Mouse (Mus musculus) right cerebral cortex, postnatal 25 days (tissue): ENCODE measurements around the gene Zbtb5.
"Not testable (repeated sequence)": the region's sequence is repeated elsewhere in the genome, so short reads cannot be mapped to it uniquely, and the experiment has no call there.

ENCODE experiments used
- DNase-seq: peaks from one replicate; pipeline ENCODE4 v3.0.0; 2022

Gene Zbtb5

DNA sequence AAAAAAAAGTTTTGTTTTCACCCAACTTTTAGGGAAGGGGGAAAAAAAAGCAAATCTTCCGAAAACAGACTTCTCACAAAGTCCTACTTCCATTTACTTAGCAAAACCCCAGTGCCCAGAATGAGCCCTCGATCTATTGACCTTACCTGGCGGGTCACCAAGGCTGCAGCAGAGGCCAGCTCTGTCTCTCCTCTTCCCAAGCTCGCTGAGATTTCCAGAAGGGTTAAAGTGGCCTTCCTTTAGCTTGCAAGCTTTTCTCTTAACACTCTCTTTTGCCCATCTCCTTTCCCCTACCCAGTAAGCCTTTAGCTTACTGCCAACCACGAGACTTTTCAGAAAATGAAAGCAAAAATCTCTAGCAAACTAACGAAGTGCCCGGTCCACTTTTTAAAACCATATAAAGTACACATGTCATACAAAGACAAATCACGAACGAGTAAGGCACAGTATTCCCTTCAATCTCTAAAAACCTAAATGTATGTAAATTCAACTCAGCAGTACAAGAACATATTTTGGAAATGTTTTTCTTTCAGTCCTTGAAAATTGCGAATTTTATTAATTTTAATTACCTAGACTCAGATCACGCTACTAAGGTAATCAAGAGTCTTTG is 1.3 kb downstream of the Zbtb5 start:
- DNase-seq = no peak

DNA sequence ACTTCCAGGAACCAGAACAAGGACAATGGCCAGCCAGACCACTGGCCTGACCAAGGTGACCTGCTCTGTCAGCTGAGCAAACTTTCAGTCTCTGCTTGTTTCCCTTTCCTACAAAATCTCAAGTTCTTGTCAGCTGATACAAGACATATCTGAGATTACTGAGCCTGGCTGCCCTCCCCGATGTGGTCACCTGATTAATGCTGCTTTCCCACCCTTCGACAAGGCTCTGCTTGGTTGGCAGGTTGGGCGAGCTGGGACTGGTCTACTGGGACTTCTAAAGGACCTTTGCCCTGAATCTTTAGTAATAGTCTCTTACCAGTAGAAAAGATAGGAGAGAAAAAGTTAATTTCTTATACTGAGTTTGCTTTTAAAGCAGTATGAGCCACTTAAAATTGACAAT is 6.8 kb downstream of the Zbtb5 start:
- DNase-seq = no peak

DNA sequence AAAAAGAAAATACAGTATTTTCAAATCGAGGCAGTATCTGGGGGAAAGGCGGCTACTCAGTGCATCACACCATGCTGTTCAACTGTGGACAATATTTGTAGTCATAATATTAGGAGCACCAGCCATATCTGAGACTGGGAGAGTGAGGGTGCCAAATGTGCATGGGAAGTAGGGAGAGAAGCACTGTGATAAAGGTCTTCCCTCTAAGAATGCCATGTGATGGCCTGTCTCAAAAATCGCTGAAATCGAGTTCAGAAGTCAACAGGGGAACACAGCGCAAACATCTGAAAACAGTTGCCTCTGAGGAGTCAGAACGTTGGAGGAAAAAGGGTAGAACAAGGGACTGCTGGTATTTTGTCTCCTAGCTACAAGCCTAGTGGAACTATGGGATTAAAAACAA is 12.2 kb downstream of the Zbtb5 start:
- no peak for DNase-seq

DNA sequence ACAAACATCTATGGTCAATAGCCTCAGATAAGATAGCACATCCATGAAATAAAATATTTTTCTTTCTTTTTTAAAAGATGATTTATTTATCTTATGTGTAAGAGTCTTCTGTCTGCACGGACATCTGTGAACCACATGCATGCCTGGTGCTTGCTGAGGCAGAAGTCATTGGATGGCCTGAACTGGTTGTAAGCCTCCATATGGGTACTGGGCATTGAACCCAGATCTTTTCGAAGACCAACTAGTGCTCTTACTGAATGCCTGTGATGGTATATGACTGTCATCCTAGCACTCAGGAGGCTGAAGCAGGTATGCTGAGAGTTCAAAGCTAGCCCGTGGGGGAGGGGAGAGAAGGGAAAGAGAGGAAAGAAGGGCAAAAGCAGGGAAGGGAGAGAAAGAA is 14.1 kb downstream of the Zbtb5 start:
- DNase-seq = no peak

DNA sequence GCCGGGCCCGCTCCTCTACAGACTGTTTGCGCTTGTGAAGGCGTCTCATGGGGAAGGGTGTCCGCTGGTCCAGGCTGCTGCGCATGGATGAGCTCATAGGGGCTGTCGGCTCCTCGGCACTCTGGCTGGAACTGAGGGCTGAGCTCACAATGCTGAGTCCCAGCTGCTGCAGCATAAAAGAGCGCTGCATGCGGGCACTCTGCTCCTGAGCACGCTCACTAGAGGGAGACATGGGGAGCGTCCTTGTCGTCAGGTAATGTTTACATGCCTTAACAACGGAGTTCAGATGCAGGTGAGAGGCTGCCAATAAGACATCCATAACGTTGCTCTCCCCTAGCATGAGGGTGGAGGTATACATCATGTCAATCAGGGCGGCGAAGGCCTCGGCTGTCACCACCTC is 17.4 kb downstream of the Zbtb5 start:
- DNase-seq = no peak

DNA sequence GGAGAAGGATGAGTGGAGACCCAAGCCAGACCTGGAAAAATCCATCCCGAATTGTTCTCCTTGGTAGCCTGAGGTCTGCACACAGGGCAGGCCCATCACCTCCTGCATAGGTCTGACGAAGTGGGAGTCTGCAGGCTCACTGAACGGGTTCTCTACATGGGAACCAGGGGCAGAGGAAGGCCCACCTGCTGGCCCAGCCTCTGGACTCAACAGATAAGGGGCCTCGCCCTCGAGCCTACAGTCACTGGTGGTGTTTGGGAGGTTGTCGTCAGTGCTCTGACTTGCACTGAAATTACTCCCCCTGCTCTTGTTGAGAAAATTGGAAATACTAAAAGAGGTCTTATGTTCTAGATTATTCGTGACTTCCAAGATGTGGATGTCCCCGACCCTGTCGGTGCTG is 18.4 kb downstream of the Zbtb5 start:
- DNase-seq = no peak

DNA sequence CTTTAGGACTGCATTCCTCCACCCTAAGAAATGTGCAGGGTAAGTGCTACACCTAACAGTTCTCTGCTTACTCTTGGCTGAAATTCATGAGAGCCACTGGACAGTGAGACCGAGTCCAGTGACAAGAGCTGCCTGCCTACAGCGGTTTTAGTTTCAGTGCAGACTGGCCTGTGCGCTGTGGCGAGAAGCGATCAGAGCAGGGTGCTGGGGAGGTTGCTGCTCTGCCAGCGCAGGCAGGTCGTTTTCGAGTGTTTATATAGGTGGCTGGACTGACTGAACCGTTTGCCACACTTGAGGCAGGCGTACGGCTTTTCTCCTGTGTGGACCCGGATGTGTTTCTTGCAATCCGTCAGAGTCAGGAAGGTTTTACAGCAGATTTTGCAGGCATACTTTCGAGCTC is 19.0 kb downstream of the Zbtb5 start:
- DNase-seq = not testable (repeated sequence)

DNA sequence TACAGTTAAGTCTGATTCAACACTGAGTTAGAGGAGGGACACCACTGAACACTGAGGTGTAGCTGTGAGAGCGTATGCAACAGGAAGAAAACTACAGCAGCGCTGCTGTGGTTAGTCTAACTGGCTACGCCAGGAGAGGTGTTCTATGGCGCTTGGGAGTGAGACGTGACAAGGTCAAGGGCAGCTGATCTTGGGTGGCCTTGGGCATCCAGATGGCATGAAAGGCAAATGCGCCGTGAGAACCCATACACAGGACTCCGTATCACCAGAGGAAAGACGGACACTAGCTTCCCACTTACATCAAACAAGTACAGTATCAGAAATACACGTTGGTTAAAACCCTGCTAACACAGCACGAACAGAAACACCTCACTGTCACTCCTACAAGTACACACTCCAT is 19.9 kb downstream of the Zbtb5 start:
- not testable (repeated sequence) for DNase-seq

DNA sequence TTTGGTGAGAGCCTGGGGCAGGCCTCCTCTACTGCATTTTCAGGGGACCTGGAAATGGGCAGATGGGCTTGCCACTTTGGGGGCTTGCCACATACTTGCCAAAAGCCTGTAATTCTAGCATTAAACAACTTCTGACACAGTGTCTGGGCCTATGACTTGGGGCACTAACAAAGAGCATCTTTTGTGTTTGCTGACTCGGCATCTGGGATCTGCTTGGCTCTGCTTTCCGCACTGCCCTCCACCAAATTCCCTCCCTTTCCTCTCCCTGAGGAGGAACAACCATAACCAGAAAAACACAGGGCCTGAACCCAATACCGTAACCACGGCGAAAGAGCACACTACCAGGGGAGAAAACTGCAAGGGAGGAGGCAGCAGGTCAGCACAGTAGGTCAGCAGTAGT is 21.7 kb downstream of the Zbtb5 start:
- DNase-seq = no peak

DNA sequence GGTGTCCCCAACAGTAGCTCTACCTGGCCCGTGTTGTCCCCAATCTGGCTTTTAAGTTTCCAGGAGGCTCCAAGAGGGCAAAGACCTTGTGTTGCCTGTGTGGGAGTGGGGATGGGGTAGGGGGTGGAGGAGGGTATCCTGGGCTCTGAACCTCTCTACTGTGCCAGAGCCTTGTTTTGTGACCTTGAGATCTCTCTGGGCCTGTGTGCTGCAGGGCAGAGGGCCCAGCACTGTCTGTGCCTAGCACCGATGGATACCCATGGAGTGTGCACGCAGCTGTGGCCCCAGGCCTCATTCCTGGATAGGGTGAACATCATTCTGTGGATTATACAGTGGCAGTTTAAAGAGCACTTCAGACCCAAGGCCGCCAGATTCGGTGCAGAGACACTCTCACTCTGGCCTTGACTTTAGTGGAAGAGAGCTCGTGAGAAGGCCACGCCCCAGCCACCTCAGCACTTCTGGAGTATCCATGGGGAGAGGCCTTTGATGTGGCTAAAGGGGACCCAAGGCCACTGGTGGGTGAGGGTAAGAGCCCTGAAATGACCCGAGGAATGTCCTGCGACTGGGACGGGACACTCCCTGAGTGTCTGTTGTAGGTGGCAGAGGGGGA is 29.0 kb downstream of the Zbtb5 start:
- DNase-seq = no peak

DNA sequence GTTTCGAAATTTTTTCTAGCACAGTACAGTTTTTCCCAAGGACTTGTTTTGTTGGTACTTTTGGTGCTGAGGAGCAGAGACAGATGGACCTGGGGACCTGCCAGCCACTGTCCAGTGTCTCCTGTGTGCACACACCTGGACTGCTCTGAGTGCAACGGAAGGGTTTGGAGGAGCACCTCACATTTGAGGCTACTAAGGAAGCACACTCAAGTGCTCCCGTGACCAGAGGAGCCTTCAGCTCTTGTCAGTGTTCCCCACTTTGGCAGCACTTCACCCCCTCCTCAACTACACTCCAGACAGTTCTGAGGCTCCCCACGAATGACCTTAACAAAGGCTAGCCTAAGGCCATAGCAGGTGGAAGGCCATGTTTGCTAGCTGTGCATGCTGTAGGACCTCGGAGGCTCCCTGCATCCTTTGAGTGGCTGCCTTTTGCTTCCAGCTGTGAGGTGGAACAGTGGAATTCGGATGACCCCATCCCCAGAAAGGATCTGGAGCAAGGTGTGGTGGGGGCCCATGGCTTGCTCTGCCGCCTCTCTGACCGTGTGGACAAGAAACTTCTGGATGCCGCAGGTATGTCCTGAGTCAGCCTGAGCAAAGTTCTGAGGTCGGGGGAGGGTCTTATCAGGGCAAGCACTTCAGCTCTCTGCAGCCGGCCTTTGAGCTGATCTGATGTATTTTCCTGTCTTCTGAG is 29.6 kb downstream of the Zbtb5 start:
- no peak for DNase-seq

DNA sequence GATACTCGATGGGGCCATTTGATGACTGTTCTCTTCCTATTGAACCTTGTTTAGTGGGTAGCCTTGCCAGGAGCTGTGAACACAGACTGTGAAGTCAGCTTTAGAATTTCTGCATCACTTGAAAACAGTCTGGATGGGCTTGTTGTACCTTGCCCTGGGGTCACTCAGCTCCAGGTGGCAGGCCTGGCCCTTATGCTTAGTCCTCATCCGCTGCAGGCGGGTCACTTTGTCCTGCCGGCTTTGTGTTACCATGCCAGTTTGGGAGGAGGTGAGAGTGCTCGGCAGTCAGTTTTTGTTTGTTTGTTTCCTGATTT is 30.3 kb downstream of the Zbtb5 start:
- no peak for DNase-seq

DNA sequence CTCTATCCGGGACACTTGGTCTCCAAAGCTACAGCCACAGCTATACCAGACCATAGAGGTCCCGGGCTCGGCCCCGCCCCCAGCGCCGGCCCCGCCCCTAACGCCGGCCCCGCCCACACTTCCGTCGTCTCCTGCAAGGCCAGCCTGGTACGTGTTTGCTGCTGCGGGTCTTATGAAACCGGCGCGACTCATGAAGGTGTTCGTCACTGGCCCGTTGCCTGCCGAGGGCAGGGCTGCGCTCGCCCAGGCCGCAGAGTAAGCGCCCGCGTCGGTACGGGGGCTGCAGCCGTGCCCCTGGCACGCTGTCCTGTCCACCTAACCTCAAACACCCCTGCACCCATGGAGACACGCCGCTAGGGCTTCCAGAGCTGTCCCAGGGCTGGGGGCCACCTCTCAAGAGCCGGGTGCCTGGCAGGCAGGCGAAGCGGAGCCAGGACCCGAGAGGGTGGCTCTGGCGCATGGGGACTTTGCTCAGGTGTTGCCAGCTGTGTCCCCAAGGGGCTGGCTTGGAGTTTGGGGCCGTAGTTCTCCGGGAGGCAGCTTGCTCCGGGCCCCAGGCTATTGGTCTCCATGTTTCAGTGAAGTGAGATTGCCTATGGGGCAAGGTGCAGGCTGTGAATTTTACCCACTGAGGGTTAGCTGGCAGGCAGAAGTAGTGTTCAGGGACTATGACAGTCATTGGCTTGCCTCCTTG is 30.8 kb downstream of the Zbtb5 start, which contains the start of gene Grhpr:
Gene Grhpr (plus strand): TSS at position 116 of the 694 bp plus-strand sequence.
- peak; percentile 72 for DNase-seq

DNA sequence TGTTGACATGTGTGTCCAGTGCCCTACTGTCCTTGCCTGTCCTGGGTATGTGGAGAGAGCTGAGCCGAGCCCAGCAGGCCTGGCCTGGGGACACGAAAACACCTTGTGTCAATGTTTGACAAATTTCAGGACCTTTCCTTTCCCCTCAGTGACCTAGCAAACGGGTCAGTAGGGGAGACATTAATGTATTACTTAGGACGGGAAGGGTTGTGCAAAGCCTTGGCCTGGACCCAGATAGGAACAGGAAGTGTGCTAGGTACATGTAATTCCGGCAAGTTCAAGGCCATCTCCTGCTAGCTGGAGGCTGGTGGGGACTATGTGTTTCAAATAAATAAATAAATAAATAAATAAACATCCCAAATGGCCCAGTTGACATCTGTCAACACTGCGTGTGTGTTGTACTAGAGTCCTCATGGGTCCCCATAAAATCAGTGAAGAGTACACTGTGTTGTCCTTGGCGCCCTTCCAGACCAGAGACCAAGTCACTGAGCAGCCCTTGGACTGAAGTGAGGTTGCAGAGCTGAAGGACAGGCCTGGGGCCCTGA is 32.3 kb downstream of the Zbtb5 start:
- no peak for DNase-seq

DNA sequence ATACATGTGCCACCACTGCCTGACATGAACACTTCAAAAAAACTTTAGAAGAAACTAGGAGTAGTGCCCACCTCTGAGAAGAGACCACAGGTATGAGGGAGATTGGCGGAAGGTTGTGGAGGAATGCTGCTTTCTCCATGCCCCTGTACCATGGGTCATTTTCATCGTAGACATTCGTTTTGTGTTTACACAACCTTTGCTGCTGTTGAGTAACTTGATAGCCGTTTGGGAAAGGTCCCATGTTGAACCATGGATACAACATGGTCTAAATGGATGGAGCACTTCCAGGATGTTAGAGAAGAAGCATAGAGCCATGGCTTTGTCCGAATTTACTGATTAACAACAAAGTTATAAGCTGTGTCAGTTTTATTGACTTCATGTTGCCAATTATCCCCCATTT is 34.0 kb downstream of the Zbtb5 start:
- DNase-seq = no peak

DNA sequence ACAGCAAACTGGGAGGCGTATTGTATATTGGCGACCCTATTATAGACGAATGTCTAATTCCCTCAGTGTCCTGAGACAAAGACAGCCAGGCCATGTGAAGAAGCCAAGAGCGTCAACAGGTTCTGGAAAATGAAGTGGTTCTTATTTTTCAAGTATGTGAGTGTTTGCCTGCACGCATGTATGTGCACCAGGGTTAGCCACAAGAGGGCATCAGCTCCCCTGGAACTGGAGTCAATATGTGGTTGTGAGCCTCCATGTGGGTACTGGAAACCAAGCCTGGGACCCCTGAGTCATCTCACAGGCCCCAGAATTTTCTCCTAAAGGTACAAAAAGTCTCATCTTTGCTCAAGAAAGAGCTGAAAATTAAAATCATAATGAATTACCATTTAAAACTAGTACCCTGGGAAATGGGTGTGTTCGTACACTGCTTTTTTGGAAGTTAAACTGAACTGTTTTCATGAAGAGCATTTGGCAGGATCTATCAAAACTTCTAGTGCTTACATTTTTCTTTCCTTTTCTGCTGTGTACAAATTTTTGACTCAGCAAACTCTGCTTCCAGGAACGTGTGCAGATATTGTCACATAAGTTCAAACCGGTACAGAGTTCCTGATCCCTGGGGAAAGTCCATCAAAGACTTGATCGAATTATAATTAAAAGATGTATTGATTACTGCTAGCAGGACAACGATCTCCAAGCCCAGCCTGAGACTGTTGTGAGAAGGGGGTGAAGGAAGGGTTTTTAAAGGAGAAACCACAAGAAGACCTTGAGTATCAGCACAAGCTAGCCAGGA is 35.1 kb downstream of the Zbtb5 start:
- no peak for DNase-seq

DNA sequence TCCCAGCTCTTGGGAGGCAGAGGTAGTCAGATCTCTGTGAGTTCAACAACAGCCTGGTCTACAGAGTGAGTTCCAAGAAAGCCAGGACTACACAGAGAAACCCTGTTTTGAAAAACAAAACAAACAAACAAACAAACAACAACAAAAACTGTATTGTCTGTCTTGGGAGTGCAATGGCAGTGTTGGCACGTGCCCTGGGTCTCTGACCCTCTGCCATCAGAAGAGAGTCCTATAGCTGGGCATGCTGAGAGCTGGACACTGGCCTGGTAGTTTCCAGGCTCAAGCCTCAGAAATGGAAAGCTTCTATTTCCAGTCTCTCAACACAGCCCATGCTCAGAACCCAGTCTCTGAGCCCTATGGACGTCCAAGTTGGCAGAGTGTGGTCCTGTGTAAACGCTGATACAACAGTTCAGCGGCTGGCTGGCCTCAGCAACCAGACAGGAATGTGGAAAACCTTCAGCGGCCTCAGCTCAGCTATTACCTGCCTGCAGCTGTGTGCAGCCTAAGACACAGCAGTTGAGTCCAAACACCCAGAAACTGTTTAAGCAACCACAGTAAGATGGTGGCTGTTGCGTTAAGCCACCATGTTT is 36.1 kb downstream of the Zbtb5 start:
- no peak for DNase-seq

DNA sequence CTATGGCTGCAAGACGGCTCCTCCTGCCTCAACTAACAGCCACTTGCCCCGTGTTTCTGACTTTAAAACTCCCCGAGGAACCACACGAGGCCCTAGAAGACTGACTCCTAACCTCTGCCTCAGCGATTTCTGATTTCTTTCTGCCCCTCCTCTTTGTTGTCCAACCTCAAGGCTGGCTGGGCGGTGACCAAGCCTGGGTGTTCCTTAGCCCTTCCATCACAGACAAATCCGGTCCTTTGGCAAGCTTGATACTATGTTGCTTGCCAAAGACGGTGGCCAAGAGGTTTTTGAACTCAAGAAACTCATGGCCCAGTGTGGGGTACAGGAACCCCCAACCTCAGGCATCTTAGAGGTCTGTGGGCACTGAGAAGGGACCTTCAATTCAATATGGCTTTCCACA is 37.9 kb downstream of the Zbtb5 start:
- no peak for DNase-seq

DNA sequence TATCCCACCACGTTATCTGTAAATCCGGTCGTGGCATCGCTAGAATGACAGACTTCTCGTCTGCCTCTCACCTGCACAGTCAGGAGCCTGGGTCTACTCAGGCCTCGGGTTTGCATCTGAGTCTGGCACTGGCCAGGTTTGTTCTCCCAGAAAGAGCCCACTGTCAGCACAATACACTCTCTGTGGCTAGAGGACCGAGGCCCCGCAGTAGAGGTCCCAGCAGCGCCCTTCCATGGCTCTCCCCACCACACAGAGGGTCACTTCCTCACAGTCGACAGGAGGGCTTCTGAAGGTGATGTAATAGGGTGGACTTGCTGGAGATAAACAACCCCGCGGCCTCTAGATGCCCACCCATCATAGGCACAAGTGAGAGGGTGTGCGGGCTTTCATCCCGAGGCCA is 38.3 kb downstream of the Zbtb5 start:
- no peak for DNase-seq

DNA sequence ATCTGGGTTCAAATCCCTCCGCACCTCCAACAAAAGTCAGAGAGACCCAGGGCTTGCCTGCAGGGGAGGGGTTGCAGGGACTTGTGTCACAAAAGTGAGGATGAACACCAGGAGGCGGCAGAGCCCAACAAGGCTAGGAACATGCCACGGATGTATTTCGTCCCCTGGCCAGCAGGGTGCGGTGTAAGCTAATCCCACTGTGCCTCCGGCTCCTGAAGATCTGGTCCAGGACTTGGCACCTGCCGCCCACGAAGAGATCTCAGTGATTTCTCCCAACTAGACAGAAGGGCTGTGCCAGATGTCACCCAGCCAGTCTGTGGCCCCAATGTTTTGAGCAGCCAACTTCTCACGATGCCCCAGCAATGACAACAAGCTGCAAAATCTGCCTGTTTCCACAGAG is 38.8 kb downstream of the Zbtb5 start:
- DNase-seq = peak; percentile 82

DNA sequence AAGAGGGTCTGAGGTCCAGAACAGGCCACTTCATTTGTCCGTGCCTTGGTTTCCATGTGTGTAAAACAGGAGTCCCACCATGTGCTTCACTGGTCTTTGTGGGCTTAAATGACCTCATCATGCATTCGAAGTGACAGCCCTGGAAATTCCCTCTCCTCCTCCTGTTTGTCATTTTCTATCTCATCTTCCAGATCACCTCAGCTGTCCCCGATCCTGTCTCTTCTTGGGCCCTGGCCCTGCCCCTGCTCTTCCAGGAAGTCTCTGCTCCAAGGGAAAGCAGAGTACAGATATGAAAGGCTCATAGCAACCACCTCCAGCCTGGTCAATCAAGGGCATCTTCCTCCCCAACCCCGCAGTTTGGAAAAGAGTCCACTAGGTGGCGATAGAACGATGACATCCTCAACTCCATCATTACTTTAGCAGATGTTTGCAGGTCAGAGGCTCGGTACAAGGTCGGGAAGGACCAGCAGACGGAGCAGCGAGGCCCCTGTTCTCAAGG is 41.6 kb downstream of the Zbtb5 start:
- no peak for DNase-seq

DNA sequence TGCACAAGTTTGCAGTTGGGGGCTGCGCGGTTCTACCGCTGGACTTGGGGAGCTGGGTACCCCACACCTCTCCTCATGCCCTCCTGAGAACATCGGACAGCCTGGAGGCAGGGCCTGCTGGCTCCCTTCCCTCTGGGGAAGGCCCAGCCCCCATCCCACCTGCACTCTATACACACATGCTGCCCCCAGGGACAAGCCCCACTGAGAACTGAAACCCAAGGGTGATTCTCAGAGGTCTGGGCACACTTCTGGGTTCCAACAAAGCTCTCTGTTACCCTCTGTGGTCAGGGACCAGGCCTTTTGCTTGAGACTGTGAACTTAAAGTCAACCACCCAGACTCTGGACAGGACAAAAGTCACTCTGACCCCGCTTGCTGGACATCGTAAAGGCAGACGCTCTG is 42.2 kb downstream of the Zbtb5 start:
- no peak for DNase-seq
